Mouse (Mus musculus) right cerebral cortex, postnatal 36 days (tissue): ENCODE results near the gene Lrrc30.

ENCODE experiments used
- DNase-seq, 2 experiments: peaks; one replicate each; pipeline ENCODE4 v3.0.0; 2022; ENCODE audit warnings: low spot score in 2 of 2, mixed read lengths in 1 of 2

Gene Lrrc30

GRCm38 (mm10) chr17:67632676-67633339 is at the start of gene Lrrc30:
Gene Lrrc30, minus strand, starts transcription at chr17:67632723.
- no peak for DNase-seq

DNA sequence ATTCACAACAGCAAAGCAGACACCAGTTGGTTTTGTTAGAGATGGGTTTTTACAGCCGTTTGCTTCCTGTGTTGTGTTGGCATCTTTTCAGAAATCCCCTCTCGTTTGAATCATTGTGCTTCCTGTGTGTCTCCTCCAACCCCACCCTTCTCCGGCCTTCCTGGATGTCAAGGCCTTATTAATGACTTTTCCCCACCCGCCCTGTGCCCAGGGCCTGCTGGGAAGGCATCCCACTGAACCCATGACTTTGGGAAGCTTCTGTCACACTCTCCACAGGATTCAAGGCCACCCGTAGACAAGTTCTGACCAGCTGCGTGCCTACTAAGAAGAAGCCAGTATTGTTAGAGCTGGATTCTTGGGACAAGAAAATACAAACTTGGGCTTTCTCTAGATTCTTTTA is 48.6 kb upstream of the Lrrc30 start:
- DNase-seq, result no peak

DNA sequence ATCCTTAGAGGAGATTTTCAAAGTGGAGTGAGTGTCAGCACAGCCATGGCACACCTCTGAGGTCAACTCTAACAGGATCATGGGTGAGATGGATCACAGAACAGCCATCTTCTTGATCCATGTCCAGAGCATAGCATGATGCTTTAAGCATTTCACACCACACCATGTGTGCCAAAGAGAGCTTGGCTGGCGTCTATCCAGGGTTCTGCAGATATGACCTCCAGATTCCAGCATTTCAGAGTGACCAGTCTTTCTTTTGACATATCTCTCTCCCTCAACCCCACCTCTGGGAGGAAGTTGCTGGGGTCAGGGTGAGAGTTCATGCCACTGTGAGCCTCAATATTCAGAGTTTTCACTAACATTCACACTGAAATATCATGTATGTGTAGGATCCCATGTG is 46.1 kb upstream of the Lrrc30 start:
- DNase-seq, result no peak

DNA sequence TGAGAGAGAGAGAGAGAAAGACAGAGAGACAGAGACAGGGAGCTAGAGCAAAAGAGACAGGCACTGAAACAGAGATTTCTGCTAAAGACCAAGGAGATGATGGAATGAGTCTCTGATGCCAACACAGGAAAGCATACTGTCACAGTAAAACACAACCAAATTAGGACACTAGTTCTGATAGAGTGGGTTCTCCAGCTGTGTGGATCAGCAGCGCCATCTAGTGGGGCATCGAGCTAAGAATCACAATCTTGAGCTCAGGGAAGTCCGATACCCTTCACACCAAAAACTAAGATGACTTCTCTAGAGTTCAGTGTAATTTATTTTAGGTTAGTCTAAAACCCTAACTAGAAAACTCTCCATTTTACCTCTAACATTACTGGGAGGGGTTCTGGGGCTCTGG is 35.5 kb upstream of the Lrrc30 start:
- DNase-seq, result peak; percentile 13 to 27

DNA sequence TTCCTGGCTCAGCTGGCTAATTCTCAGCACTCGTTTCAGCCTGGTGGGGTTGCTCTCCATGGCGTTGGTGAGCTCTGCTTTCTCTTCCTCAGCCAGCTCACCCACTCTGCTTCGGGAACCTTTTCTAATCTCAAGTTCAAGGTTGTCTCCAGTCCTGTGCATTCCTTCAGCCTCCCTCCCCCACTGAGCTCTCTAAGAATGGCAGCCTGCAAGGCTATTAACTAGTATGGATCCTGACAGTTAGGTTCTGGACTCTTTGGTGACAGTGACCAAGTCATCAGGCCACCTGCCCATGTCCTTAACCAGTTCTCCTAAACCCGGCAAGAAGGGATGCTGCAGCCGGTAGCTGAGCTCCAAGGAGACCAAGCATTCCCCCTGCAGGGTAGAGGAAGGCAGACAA is 34.5 kb upstream of the Lrrc30 start:
- DNase-seq, result no peak

DNA sequence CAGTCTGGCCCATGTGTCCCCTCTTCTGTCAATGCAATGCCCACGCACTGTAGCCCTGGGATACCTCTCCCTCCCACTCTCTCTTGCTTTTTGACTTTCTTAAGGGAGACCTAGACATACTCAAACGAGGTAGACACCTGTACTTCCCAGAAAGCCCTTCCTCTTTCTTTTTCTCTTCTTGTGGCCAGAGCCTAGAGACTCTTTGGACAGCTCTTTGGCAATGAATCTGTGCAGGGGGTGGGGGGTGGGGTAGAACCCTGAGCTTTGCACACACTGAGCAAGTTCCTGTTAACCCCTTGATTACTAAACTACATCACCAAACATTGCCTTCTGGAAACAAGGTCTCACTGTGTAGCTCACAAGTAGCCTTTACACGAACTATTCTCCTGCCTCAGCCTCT is 31.8 kb upstream of the Lrrc30 start:
- DNase-seq, result no peak

GRCm38 (mm10) chr17:67651506-67651905 is 19.0 kb upstream of the Lrrc30 start:
- DNase-seq, result peak in 1 of 2 experiments; percentile 9

DNA sequence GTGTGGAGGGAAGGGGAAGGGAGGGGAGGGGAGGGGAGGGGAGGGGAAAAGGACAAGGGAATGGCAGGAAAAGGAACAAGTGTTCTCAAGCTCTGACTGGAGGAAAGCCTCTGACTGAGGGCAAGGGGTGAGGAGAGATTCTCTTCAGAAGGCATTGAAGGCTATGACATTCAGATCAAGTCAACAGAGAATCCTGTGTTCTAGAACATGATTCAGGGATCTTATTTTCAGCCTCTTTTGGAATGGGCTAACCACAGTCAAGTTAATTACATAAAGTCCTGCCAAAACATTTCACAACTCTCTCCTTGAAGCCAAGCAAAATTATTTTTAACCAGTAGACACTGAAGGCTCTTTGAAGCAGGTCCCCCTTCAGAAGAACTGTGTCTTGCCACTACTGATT is 9.1 kb upstream of the Lrrc30 start:
- no peak for DNase-seq

DNA sequence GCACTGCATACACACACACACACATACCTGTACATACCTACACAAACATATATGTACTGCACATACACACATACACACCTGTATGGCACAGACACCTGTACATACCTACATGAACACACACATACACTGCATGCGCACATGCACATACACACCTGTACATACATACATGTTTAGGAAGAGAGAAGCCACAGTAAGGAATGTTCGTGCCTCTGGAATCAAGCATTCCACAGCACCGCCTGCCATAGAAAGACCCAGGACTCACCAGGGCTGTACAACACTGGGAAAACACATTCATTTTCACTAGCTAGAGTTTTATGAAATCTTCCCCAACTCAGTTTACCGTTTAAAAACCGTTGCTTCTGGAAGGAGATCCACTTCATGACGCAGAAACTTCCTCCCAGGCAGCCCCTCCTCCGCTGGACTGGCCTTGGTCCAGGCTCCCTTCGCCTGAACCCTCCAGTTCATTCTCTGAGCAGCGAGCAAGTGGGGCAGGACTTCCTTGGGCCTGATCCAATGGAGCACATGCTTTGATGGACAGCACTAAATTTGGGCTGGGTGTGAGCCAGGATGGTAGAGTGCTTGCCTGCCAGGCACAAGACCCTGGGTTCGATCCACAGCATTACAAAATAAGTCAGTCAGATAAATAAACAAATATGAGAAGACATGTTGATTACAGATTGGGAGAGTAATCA is 5.7 kb upstream of the Lrrc30 start:
- DNase-seq, result no peak

GRCm38 (mm10) chr17:67636951-67637350 is 4.4 kb upstream of the Lrrc30 start:
- DNase-seq, result no peak

GRCm38 (mm10) chr17:67636304-67636703 is 3.8 kb upstream of the Lrrc30 start:
- DNase-seq, result no peak

DNA sequence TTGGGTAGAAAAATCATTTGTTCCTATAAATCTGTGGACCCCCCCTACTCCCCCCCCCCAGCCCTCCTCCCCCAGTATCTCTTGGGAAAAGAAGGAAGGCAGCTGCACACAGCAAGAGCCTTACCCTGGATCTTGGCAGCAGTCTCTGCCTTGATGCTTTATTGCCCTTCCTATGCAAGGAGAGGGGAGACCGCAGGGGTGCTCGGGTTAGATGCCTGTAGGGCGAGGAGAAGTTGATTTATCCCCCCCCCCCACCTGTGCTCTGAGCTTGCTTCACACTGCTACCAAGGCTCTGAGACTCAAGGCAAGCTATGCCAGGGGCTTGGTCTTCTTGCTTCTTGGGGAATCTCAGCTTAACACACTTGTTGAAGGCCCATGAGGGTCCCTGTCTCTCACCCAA is 2.8 kb downstream of the Lrrc30 start:
- DNase-seq, result no peak

DNA sequence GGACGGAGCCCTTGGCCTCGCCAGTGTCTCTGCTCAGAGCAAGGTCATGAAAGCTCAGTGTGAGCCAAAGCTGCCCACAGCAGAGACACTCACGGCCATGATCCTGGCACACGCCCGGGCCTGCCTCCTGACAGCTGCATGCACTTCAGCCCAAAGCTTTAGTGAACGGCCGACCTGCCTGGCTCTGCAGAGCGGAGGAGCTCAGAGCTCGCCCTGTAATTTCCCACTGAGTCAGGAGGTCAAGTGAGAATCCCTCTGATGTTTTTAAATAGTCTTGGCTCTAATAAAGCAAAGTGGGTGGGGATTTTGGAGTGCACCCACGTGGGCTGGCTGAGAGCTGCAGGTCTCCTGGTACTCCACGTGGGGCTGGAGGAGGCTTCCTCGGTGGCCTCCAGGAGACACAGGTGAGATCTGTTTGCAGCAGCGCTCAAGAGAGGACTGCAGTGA is 3.3 kb downstream of the Lrrc30 start:
- DNase-seq, result no peak

DNA sequence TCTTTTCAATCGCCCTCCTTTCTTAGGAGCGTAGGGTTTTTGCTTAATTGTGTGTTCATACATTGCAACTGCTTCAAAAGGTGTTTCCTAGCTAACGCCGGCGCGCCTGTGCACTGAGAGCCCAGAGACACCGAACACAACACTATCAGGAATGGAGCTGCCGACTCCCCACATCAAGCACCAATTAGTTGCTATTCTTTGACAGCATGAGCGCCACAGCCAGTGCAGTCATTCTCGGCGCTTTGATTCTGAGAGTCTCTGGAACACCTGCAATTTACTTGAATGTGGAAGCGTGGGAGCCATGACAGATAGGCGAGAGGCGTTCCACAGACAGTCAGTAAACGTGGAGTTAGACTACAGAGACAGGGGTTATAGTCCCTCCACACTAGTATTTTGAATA is 4.0 kb downstream of the Lrrc30 start:
- peak in 1 of 2 experiments; percentile 8 for DNase-seq

DNA sequence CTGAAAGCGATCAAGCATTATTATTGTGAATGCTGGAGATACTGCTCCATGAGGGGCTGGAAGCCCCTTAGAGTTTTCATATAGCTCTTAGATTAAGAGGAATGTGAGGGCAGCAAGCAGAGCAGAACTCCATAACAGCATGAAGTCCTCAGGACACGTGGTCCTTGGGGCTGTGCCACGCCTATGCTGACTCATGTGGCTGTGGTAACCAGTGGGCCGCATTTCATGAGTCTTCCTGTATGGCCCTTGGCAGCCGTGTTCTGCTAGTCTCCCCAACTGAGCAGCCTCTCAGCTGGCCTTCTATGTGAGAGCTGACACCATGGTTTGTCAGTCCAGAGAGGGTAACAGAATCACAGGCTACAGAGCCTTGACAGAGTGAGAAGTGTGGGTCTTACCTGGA is 7.1 kb downstream of the Lrrc30 start:
- no peak for DNase-seq

- DNase-seq, result no peak
Measured at GRCm38 (mm10) chr17:67619001-67619400, 13.5 kb downstream of the Lrrc30 start.

DNA sequence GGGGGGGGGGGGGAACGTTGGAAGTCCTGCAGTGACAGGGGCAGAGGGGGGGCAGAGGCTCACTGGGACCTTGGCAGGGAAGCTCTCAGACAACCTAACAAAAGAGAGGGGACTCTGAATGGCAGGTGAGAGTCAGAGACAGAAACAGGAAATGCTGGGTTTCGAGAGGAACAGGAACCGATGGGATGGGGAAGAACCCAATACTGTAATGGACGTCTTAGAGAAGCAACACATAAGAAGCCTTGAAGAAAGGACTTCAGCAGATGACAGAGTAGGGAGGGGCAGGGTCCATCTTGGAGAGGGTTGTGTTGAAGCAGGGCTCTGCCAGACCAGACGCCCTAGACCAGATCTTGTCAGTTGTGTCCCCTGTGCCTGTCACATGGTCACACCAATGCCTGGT is 18.1 kb downstream of the Lrrc30 start:
- DNase-seq, result no peak

DNA sequence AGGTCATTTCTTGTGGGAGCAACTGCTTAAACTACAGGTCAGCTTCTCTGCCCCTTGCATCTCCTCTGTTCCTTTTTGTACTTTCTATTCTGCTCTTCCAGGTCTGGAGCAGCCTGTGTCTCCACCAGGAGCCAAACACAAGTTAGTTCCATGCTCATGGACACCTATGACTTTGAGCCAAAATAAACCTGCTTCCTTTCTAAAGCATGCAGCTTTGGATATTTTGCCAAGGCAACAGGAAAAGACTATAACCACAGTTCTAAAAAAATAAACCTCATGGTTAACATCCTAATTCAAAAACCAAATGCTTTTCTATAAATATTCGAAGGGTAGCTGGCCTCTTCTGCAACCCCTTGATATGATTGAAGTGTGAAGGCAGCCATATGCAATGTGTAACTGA is 19.9 kb downstream of the Lrrc30 start:
- DNase-seq, result no peak

DNA sequence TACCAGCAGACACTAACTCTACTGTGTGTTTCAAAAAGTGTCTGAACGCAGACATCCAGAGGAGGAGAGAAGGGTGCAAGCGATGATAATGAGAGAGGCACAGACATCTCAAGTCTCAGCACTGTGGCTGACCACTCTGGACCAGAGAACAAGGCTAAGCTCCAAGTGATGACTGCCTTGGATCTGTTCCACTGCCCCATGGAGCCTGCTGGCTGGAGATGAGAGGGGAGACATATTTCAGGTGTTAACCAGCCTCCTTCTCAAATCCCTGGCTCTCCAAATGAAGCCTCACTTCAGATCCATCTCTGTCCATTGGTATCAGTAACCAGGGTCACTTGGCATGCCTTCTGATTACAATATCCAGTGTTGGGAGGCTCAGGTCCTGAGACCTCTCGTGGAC is 20.4 kb downstream of the Lrrc30 start:
- no peak for DNase-seq

DNA sequence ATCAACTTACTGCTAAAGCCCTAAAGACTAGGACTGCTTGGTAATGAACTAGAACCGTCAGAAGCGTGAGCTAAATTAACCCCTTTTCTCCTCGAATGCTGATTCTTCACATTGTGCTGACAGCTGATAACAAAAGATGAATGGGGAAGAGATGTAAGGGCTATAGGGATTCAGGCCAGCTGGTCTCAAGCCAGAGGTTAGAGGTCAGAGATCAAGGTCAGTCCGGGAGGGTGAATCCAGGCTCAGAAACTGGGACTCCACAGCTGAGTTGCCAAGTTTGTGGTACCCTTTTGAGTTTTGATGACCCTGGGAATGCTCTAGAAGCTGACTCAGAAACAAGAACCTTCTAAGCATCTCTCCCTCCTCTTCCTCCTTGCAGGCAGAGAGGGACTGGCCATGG is 28.1 kb downstream of the Lrrc30 start:
- DNase-seq, result no peak

DNA sequence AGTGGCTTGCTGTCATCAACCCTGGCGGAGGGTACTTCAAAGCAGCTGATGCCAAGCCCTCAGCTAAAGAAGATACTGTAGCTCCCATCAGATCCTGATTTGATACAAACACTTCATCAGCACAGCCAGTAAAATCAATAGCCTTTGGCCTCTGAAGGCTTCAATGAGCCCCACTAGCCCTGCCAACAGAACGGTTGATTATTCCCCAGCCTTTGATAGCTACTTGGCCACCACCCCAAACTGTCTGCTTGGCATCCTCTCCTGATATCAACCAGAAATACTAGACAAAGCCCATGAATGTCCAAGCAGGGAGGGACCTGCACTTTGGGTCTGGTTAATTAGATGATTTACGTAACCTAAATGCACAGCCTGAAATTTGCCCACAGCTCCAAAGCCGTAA is 30.0 kb downstream of the Lrrc30 start:
- DNase-seq, result no peak

DNA sequence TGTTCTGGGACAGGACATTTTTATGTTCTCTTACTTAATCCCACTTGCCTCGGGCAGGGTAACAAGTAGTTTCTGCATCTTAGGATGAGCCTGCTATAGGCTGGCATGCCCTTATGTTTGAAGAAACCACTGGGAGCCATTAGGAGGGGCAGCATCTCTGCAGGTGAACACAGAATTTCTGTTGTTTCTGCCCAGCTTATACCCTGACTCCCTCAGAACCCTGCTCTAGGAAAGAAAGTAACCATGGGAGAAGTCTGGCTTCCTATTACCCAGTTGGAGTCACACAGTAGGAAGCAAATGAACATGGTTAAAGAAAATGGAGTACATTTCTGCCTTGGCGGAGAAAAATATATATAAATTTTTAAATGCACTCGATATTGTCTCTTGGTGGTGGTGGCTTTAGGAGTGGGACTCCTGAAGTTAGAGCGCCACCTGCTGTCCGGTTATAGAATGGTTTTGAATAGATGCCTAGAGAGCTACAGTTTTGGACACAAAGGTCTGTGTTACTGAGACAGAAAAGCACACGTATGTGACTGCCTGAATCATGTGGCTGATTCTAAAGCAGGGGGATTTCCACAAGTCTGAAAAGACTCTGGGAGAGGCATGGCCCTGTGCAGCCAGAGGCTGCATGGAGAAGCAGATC is 47.5 kb downstream of the Lrrc30 start:
- DNase-seq, result peak; percentile 69 to 70

DNA sequence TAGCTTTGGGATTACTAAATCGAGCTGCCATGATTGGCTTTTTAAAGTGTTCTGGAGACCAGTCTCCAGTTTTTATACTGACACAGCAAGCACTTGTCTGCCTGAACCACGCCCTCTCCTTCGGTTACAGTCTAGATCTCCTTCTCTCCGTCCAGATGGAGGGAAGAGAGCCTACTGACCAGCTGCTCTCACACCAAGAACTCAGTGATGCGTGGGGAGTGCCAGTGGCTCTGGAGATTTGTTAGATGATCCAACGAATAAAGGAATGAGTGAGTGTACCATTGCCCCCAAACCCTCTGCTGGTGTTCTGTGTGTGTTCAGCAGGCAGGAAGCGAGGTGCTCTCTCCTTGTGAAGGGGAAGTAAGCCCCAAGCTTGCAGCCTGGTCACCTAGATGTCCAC is 48.0 kb downstream of the Lrrc30 start:
- DNase-seq, result no peak
